Mouse (Mus musculus) kidney, adult 2 months (tissue): ENCODE results near the gene Zfp335. TPM values are rescaled to one million over a fixed set of nuclear protein-coding genes. Genes with fewer than 3 reads are reported as not detected.

Experiments used
- DNase-seq: peaks from one replicate; pipeline ENCODE4 v3.0.0; 2021
- H3K27ac ChIP-seq: fragments of 200-500 bp; 2 replicates; pipeline ENCODE4 v1.5.1; 2012; ENCODE audit warnings: low read depth, low read length, control low read depth, inconsistent platforms; ENCODE audit not compliant: insufficient read depth
- H3K27me3 ChIP-seq: fragments of 200-500 bp; replicated peaks from 2 replicates; pipeline ENCODE4 v1.6.1; 2012; ENCODE audit warnings: mild to moderate bottlenecking, moderate library complexity, low read length, inconsistent platforms; ENCODE audit not compliant: control insufficient read depth, insufficient read depth
- H3K36me3 ChIP-seq: fragments of 200-500 bp; 2 replicates; pipeline ENCODE4 v1.6.1; 2012; ENCODE audit warnings: mild to moderate bottlenecking, moderate library complexity, low read length, inconsistent platforms; ENCODE audit not compliant: control insufficient read depth, insufficient read depth
- H3K4me1 ChIP-seq: fragments of 200-500 bp; 2 replicates; pipeline ENCODE4 v1.6.1; 2011; ENCODE audit warnings: low read length; ENCODE audit not compliant: control insufficient read depth, insufficient read depth
- H3K4me3 ChIP-seq: fragments of 200-500 bp; 2 replicates; pipeline ENCODE4 v1.5.1; 2011; ENCODE audit warnings: mild to moderate bottlenecking, low read depth, low read length, control low read depth; ENCODE audit not compliant: insufficient read depth
- CTCF ChIP-seq: fragments of 200-500 bp; conservative IDR thresholded peaks from 2 replicates; pipeline ENCODE4 v1.5.1; 2011; ENCODE audit warnings: low read depth, mild to moderate bottlenecking, control low read depth, low read length, moderate library complexity, mixed read lengths; ENCODE audit not compliant: insufficient read depth, insufficient read length
- POLR2A ChIP-seq: fragments of 200-500 bp; IDR thresholded peaks from one replicate; pipeline ENCODE4 v1.6.1; 2011; ENCODE audit warnings: low read depth, low read length, control low read depth
- WGBS: fragments of 180-500 bp; shearing (Covaris S2); methylation state at CpG from one replicate; pipeline ENCODE4 v1.1.7; 2018; 5-methylcytosine and 5-hydroxymethylcytosine counted together
- polyA plus RNA-seq: library from polyadenylated mRNA; depleted of rRNA; stranded (reverse); fragments of >200 nt; gene quantifications from 2 replicates; pipeline ENCODE4 v1.2.3, GENCODE M21; 2012

Gene Zfp335
- polyA plus RNA-seq, 1 experiment = 20.4 TPM

DNA sequence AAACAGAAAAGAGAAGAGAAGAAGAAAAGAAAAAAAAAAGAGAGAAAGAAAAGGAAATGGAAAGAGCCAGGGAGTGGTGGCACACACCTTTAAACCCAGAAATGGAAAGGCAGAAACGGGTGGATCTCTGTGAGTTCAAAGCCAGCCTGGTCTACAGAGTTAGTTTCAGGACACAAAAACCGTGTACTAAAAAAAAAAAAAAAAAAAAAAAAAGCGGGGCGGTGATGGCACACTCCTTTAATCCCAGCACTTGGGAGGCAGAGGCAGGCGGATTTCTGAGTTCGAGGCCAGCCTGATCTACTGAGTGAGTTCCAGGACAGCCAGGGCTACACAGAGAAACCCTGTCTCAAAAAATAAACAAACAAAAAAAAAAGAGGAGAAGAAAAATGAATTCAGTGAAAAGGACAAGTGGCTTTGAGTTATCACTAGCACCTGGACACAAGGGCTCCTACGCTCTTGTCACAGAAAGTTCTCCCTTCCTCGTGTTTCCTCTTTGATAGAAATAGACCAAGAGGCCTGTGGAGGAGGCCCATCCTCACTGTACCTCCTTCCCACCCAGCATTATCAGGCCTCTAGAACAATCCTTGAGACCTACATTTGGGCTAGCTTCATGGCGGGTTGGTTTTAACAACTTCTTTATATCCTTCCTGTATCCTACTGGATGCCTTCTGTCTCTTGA is 1.3 kb upstream of the Zfp335 start:
- Histone ChIP-seq H3K36me3 (no peaks in the 10 kb centered on the region), H3K4me3 (no peak overlapping the region), H3K4me1 (peaks cover 12% of the 10 kb centered on the region; the same call in 1 of the 2 replicates), H3K27ac (no peak overlapping the region), H3K27me3 (no peaks in the 10 kb centered on the region)
- no peak for DNase-seq
- no peak for TF ChIP-seq CTCF
- TF ChIP-seq POLR2A = no peak
- WGBS = 89% methylated on average over 9 of the region's 9 CpGs

DNA sequence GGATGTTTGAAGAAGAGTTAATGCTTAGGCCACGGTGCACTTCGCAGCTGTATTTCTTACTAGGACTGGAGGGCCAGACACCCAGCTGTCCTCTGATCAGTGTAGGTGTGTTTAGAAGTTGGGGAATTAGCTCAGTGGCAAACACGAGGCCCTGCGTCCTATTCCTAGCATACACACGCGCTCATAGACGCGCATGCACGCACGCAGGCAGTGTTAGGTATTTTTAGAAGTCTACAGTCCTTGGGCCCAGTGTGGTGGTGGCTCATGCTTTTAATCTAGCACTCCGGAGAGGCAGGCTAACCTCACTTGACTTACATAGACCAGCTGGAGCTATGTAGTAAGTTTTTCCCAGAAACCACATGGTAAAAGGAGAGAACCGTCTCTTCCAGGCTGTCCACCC is 594 bp upstream of the Zfp335 start:
- H3K4me1 ChIP-seq = peaks cover 12% of the 10 kb centered on the region; the same call in 1 of the 2 replicates
- peak overlapping the region; percentile 95 for H3K27ac ChIP-seq
- WGBS = 3% methylated on average over 12 of the region's 12 CpGs
- peaks cover under 1% of the 10 kb centered on the region; the same call in 1 of the 2 replicates for H3K36me3 ChIP-seq
- TF ChIP-seq CTCF = no peak
- no peak for TF ChIP-seq POLR2A
- no peaks in the 10 kb centered on the region for H3K27me3 ChIP-seq
- H3K4me3 ChIP-seq = peak overlapping the region; percentile 63
- no peak for DNase-seq

DNA sequence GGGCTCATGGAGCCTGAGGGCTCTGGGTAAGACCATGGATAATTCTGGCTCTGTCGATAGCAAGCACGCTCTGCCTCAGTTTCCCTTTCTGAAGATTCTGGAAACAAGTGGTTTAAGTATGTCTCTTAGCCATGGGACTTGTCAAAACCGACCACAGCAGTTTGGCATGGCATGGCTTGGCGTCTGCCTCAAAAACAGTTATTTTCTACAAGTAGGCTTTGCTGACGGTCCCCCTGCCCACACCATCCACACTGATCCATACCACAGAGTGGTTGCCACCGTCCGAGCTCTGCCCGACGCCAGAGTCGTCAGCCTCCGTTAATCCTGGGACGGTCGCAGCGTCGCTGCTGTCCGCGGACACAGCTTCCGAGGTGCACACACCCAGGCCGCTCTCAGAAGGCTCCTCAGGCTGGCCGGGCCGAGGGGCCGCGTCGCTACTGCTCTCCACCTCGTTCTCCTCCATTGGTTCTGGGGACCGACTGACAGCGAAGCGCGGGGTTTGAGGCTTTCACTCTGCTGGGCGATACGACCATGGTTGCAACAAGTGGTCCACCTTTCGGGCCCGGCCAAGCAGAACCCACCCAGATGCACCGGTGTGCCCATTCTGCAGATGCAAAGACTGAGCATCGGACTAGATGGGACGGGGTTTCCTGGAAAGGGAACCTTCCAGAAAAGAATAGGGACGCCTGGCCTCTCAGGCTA is 1.0 kb downstream of the Zfp335 start:
- H3K36me3 ChIP-seq = peaks cover 8% of the 10 kb centered on the region; the same call in 1 of the 2 replicates
- no peak for TF ChIP-seq CTCF
- no peak for TF ChIP-seq POLR2A
- H3K4me3 ChIP-seq = peak overlapping the region; percentile 63
- no peaks in the 10 kb centered on the region for H3K27me3 ChIP-seq
- H3K4me1 ChIP-seq = peaks cover 12% of the 10 kb centered on the region; the same call in 1 of the 2 replicates
- peak overlapping the region; percentile 72 for H3K27ac ChIP-seq
- WGBS = 3% methylated on average over 37 of the region's 37 CpGs
- DNase-seq = no peak

DNA sequence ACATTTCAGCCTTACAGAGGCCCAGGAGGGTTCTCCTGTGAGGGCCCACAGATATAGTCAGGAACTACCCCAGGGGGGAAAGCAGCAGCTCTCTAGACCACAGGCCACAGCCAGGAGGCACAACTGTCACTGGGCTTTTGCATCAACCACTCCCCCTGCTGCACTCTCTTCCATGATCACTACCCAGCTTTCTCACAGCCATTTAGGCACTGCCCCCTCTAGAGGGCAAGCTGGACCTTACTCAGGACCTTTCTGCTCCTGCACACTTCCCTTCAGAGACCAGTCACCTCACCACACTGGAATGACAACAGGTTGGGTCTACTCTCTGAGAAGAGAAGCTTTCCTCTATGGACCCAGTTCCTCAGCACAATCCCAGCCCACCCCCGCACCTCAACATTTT is 2.0 kb downstream of the Zfp335 start:
- TF ChIP-seq CTCF (peak; percentile 74), POLR2A (no peak)
- Histone ChIP-seq H3K27me3 (no peaks in the 10 kb centered on the region), H3K36me3 (peaks cover 8% of the 10 kb centered on the region; the same call in 1 of the 2 replicates), H3K4me1 (peaks cover 12% of the 10 kb centered on the region; the same call in 1 of the 2 replicates), H3K27ac (no peak overlapping the region), H3K4me3 (0 out of 2 replicates have a peak overlapping the region, but pooled peaks have one; percentile 63)
- DNase-seq = peak; percentile 67
- 68% methylated on average over 1 of the region's 1 CpGs for WGBS

DNA sequence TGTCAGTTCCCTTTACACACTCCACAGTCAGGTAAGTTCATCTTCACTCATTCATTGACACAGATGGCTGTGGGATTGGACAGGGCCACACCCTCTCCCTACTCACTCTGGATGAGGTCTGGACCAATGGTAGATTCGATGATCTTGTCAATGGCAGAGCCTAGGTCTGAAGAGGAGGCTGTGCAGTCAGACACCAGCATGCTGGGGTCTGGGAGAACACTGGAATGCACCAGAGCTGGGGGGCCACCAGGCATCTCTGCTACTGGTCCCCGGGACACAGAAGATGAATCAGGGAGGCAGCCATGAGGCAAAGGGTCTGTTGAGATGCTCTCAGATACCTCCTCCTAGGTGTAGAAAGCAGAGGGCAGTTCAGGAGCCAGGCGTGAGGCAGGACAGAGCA is 2.5 kb downstream of the Zfp335 start:
- Histone ChIP-seq H3K27me3 (no peaks in the 10 kb centered on the region), H3K4me3 (no peak overlapping the region), H3K4me1 (peaks cover 12% of the 10 kb centered on the region; the same call in 1 of the 2 replicates), H3K27ac (no peak overlapping the region), H3K36me3 (peaks cover 8% of the 10 kb centered on the region; the same call in 1 of the 2 replicates)
- TF ChIP-seq POLR2A = no peak
- TF ChIP-seq CTCF = no peak
- WGBS = 95% methylated on average over 3 of the region's 3 CpGs
- no peak for DNase-seq

DNA sequence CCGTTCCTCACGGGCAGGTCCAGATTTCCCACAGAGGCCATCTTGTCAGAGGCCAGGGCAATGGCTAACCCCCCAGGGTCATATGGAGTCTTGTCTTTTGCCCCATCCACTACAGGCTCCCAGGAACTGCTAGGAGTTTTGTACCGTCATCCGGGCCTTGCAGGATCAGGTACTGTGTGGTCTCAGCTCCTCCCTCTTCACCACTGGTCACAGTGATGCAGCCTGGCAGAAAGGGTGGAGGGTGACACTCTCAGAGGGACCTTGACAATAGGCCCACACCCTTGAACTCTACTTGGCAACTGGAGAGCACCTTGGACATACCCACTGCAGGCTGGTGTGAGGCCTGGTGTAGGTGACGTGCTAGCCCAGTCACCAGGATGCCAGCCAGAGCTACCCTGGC is 3.5 kb downstream of the Zfp335 start:
- no peak overlapping the region for H3K27ac ChIP-seq
- peaks cover 10% of the 10 kb centered on the region; the same call in 1 of the 2 replicates for H3K4me1 ChIP-seq
- DNase-seq = no peak
- 94% methylated on average over 5 of the region's 5 CpGs for WGBS
- H3K4me3 ChIP-seq = no peak overlapping the region
- TF ChIP-seq CTCF (no peak), POLR2A (no peak)
- no peaks in the 10 kb centered on the region for H3K27me3 ChIP-seq
- H3K36me3 ChIP-seq = peaks cover 8% of the 10 kb centered on the region; the same call in 1 of the 2 replicates

DNA sequence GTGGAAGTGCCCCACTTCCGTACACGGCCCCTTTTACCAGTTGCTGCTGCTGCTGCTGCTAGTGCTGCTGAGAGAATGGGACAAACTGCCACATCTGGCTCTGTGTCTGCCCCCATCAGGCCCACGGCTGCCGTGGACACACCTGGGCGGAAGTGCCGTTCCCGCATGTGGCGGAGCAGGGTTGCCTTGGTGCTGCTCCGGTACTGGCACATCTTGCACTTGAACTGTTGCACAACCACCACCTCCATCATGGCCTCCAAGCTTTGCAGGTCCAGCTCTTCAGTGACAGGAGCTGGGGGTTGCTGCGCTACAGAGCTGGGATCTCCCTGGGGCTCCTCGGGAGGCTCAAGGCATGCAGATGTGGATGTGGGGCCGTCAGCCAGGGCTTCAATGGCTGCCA is 4.0 kb downstream of the Zfp335 start:
- peaks cover 8% of the 10 kb centered on the region; the same call in 1 of the 2 replicates for H3K36me3 ChIP-seq
- TF ChIP-seq CTCF = no peak
- TF ChIP-seq POLR2A = no peak
- no peak overlapping the region for H3K27ac ChIP-seq
- no peak for DNase-seq
- WGBS = 96% methylated on average over 12 of the region's 12 CpGs
- peaks cover 10% of the 10 kb centered on the region; the same call in 1 of the 2 replicates for H3K4me1 ChIP-seq
- H3K27me3 ChIP-seq = no peaks in the 10 kb centered on the region
- no peak overlapping the region for H3K4me3 ChIP-seq
